Mouse (Mus musculus) ES-CJ7 (cell line): ENCODE measurements around the gene Ptchd1.

Source experiments
- DNase-seq: peaks from one replicate; pipeline ENCODE4 v3.0.0; 2011; ENCODE audit warnings: low read depth, low spot score

The Ptchd1 gene

DNA sequence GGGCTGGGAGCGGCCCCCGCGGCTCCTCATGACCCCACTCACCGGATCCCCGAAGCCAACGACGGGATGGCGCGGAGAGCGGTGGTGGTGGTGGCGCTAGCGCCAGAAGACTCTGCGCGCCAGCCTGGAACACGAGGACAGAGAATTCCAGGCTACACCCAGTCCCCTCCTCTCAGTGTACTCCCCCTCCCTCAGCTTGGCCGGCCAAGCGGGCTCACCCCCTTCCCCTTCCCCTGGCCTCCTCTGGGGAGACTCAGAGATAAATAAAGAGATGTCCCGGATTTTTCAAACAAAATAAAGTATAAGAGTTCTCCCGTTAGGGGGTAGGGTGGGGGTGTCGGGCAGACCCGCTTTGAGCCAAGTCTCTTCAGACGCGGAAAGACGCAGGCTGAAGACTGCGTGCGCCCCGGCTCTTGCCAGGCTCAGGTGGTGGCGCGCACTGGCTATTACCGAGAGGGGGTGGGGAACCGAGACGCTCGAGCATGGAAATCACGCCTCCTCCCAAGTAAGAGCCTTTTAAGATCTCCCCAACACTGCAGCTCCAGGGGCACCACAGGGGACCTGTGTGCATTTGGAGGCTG, at the start of gene Ptchd1:
Gene Ptchd1, minus strand, starts transcription at position 114 of the 581 bp plus-strand sequence.
- peak; percentile 42 for DNase-seq

DNA sequence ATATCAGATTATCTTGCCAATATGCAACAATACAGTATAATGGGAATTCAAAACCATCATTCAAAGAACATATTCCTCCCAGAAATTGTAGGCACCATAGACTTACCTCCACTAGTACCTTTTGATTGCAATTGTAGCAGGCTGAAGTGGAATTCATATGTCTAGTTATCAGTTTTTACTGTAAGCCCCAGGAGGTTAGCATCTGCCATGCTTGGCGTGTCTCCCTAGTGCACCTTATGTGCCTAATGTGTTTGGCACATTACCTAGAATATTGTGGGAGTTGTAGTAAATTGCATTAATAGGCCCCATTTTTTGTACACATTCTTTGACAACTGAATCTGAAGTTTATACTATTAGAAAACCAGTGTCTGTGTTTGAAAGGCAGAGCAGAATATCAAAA, 34.4 kb upstream of the Ptchd1 start:
- DNase-seq: no peak

DNA sequence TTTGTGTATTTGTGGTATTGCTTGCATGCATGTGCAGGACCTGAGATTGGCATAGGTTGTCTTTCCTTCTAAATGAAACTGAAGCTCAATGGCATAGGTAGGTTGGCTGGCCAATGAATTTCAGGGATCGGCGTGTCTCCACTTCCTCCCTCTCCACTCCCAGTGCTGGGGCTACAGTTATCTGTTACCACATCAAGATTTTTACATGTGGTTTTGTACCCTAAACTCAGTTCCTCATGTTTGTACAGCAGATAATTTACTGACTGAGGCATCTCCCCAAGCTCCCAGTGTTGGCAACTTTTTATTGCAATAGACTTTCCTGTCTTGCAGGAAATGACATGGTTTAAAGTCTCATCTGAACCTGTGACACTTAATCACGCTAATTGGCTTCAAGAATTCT, 22.4 kb upstream of the Ptchd1 start:
- no peak for DNase-seq

DNA sequence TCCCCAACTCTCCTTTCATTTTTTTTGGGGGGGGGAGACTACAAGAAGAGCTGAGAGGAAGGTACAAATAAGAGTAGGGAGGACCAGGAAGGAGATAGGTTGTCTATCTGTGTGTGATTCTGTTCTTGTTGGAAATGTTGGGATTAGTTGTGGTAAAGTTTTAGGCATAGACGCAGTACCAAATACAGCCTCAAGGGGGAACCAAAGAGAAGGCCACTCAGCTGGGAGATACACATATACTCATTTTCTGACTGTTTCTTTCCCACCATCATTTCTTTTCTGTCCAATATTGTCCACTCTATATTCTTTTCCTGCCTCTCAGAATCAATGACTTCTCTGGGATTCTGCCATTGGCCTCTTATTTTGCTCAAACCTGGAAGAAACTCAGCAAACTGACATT, 20.4 kb upstream of the Ptchd1 start:
- peak; percentile 5 for DNase-seq

DNA sequence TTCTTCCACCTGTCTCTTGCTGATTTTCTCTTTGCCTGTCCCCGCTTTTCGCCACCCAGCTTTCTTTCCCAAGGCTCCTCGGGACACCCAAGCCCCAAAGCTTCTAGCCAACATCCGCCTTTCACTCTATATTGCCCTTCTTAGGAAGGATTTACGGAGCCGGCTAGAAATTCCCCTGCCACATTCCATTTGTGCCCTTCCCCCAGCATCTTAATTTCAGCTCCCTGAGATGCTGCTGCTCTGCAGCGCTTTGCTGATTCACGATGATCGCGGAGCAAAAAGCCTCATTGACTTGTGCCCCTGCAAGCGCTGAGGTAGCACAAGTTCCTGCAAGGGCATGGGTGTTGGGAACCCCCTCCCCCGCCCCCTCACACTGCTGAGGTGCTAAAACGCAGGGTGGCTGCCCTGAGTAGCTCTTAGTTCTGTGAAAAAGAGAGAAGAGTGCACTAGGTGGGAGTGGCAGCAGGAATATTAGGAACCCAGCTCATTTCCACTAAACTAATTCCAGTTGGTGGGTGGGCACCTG, 2.1 kb upstream of the Ptchd1 start:
- peak; percentile 6 for DNase-seq

DNA sequence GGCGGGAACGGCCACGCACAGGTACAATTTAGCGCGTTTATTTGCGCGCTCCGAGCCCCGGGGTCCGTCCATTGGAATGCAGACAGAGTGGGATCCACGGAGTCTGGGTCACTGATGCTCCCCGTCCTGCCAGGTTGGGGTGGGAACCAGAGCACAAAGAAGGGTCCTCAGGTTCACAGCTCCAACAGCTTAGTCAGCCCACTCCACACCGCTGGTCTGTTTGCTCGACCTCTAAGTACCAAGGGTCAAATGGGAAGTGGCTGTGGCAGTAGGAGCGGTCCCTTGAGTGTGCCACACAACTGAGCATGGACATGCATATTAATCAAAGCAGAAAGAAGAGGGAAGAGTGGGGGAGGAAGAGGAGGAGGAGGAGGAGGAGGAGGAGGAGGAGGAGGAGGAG, 1.3 kb upstream of the Ptchd1 start:
- peak; percentile 8 for DNase-seq

DNA sequence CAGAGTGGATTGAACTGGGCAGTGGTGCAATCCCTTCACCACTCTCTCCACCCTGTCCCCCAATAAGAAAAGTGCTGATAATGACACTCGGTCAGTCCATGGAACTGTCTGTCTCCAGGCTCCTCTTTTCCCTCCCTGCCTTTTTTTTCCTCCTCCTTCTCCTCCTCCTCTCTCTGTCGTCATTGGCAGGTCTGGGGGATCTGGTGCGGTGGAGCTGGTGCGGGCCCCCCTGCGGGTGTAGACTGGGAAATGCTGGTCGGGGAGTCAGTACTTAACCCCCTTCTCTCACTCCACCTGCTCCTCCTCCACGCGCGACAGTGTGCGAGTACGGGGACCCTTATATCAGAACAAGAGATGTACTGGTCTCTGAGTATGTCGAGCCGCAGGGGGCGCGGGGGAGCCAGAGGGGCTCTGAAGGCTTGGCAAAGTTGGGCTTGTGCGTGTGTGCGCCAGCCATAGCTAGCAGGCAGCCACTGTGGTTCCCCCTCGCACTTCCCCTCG, 777 bp upstream of the Ptchd1 start, which contains the start of gene Gm15155:
Gene Gm15155, plus strand, starts transcription at position 401 of the 501 bp plus-strand sequence.
- DNase-seq: peak; percentile 11

DNA sequence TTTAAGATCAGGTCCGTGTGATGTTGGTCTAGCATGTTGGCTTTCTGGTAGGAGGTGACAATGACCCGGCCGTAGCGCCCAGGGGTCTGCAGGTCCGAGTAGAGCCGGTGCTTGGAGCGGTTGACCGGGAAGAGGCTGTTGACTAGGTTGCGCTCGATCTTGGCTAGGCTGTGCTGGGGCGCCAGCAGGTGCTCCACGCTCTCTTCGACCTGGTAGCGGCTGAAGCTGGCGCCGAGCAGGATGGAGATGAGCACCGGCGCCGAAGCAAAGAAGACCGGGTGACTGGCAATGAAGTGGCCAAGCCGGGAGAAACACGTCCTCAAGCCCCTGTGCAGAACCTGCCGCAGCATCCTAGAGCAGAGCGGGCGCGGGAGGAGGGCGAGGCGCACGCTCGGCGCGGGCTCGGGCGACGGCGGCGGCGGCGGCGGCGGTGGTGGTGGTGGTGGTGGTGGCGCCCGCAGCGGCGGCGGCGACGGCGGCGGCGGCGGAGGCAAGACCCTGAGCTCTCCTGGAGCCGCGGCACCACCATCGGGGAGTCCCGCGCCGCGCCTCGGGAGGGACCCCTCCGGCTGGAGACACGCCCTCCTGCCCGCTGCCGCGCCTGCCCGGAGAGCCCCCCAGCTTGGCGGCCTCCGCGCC, 534 bp downstream of the Ptchd1 start:
- peak; percentile 11 for DNase-seq

DNA sequence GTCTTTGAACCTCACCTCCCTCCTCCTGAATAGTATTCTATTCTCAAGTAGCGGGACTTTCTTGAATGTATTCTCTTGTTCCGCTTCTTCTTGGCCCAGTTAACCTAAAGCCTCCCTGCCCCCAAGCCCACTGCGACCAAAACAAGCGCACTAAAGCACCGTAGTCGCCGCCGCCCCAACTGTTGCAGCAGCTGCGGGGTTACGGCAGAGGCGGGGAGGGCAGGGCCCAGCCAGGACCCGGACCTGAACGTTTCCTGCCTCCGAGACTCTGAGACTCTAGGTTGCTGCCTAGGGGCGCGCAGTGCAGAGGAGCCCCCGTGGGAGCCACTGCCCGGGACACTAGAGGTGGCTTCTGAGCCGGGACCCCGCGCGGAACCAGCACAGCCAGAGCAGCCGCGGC, 1.1 kb downstream of the Ptchd1 start:
- no peak for DNase-seq

DNA sequence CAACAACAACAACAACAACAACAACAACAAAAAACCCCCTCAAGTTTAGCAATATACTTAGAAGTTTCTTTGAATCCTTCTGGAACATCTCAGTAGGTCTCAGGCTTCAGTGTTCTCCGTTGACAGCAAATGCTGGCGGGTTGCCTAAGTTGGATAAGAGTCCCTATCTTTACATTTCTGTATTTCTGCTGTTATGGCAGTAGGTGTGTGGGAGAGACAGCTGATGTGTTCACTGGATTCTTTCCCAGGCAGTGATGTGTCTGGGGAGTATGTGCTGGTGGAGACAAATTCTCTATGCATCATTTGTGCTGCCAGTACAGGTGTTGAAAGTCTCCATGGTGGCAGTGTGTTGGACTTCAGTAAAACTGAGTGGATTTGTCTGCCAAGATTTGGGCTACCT, 22.4 kb downstream of the Ptchd1 start:
- no peak for DNase-seq

DNA sequence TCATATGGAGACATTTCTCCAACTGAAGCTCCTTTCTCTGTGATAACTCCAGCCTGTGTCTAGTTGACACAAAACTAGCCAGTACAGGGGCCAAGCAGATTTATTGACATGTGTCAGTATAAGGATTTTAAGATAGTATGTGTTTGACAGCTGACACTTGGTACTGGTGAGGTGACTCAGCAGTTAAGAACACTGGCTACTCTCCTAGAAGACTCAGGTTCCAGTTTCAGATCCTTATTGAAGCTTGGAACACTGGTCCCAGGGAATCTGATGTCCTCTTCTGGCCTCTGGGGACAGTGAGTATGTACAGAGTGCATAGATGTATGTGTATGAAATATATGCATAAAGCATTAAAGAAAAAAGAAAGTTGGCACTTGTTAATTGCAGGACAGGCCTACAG, 27.2 kb downstream of the Ptchd1 start:
- DNase-seq: no peak

DNA sequence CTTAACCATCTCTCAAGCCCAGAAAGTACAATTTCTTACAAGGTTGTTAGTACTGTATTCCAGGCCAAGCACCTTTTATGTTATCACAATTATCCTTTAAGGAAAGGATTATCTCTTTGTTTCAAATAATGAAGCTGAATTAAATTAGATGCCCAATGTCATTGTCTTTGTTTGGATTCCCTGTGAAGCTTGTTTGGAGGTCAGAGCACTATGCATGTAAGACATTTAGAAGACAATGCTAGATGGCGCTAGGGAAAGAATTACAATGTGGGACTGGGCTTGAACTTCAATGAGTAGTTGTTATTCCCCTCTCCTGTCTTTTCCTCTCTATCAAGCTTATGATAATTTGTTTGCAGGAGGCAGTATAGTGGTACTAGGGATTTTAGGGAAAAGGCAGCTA, 28.9 kb downstream of the Ptchd1 start:
- peak; percentile 21 for DNase-seq

DNA sequence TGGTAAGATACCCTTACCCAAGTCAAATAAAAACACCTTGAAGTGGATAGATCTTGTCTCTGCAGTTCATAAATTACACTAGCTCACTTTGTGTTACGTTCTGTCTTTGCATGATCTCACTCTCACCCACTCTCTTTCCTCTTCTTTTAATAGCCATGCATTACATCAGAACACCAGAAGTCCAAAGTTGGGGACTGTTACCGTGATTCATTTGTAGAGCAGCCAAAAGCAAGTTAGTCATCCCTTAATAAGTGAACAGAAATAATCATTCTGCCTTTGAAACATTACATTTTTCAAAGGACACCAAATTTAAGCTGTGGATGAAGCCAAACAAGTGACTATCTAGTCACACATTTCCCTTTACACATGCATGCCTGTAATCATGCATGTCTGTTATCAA, 31.1 kb downstream of the Ptchd1 start:
- no peak for DNase-seq

DNA sequence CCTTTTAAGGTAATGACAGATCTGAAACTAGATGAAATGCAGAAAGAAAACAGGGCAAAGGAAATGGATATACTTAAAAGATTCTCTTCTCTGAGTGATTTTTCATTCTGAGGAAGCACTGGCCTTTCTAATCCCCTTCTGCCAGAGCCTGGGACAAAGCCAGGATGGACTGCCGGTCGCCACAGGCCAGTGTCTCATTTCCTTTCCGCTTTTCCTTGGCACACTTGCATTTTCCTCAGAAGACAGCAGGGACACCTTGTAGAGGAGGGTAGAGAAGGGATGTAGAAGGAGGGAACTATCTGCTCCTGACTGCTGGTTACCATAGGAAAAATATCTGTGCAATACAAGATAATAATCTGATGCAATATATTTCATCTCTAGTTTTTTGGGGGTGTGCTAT, 32.1 kb downstream of the Ptchd1 start:
- no peak for DNase-seq

DNA sequence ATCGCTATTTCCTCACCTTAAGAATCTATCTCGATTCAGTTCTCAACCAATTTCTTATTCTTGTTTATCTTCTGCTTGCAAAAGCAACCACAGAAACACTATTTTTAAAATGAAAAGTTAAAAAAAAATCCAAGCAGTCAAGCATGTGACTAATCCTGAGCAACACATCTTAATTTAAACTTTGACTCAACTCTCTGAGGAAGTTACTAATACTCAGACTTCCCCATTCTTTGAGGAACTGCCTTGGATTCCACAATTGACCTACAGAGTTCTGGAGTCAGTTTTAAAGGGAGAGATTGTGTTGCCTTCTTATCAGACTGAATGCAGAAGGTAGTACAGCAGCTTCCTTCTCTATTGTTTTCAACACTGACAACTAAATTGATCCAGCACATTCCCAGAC, 39.0 kb downstream of the Ptchd1 start:
- DNase-seq: no peak

DNA sequence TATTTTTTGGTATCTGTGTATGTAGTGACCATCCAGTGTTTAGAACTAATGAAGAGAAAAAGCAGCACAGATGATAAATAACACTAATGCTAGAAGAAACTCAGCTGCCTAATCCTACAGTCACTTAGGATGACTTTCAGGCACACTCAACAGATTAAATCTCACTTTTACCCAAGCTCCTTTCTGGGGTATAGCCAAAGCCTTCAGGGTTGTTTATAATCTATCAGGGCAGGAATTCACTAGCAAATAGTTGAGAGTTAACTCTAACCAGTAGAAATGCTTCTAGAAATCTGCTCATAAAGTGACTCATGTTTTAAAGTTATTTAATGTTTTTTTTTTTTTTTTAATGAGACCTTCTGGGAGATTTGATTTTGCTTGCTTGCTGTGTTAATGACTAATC, 43.8 kb downstream of the Ptchd1 start:
- no peak for DNase-seq

DNA sequence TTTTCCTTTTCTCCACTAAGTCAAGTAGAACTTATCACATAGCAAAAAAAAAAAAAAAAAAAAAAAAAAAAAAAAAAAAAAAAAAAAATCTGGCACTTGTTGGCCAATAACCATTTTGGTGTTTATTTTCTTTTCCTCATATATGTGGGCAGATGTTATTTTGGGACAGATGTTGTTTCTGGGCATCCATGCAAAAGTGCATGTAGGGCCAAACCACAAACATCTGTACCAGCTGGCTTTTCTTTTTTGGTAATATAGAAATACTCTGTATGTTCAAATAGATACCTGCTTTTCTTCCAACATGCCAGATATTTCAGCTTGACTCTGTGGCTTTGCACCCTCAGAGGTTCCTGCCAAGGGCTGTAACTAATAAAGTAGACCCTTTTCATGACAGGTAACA, 51.2 kb downstream of the Ptchd1 start:
- DNase-seq: no peak

DNA sequence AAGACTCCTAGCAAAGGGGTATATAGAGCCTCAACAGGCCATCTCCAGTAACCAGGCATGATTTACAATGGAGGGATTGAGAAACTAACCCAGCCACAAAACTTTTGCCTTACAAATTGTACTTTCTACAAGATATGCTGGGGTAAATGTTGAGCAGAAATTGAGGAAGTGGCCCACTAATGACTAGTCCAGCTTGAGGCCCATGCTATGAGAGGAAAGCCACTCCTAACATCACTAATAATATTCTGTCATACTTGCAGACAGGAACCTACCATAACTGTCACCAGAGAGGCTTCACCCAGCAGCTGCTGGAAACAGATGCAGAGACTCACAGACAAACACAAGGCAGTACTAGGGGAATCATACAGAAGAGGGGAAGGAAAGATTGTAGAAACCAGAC, 79.8 kb downstream of the Ptchd1 start:
- DNase-seq: no peak
